Mouse (Mus musculus): ENCODE measurements around the gene Gm43064. TPM values are rescaled to one million over a fixed set of nuclear protein-coding genes. Genes with fewer than 3 reads are reported as not detected.

Gm43064 gene
- total RNA-seq, 2 experiments from 2014 or later = not detected

DNA sequence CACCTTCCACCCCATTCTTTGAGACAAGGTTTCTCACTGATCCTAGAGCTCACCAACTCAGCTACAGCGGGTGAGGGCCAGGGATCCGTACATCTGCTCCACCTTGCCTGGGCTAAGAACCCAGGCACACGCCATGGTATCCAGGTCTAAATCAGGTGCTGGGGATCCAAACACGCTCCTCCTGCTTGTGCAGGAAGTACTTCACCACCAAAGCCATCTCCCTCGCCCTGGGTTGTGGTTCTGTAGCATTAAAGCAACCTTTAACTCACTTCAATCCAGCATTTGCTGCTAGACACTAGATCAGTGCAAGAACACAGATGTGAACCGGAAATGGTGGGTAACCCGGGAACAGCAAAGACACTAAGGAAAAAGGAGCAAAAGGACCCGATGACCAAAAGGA is 42.5 kb downstream of the Gm43064 start:
- DNase-seq = no peak
- intact Hi-C loops (cut with DNase I) = loop anchor here (5.0 kb wide), 1 partner anchor 35 kb away; no protein-coding TSS in a partner anchor

DNA sequence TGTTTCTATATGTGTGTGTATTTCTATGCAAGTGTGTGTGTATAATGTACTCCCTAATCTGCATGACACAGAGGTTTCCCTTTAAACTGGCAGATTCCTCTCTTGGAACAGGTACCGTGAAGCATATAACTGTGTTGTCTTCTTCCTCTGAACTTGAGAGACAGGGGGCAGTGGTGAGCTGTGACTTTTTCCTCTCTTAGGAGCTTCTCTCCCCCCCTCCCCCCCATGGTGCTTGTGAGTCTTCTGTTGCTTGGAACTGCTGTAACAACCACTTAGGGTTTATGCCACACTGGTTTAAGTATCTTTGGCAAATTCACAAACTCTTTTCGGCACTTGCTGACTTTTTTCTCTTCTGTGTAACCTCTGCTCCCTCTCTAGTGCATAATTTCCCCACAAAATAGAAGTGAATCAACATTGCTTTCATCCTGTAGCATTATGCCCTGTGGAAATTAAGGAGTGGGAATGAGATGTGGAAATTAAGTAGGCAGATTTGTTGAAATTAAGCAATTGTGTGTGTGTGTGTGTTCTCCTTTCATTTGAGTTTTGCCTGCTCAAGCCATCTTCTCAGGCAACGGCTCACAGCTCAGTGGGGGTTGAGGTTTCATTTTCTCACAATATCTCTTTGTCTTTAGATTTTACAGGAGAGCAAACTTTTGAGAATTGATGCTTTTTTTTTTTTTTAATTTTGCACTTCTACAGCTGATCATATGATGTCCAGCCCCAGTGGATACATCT is 43.4 kb downstream of the Gm43064 start:
- intact Hi-C loops (cut with DNase I) = loop anchor here (5.0 kb wide), 1 partner anchor 35 kb away; no protein-coding TSS in a partner anchor
- DNase-seq = peak; percentile 33 to 46

DNA sequence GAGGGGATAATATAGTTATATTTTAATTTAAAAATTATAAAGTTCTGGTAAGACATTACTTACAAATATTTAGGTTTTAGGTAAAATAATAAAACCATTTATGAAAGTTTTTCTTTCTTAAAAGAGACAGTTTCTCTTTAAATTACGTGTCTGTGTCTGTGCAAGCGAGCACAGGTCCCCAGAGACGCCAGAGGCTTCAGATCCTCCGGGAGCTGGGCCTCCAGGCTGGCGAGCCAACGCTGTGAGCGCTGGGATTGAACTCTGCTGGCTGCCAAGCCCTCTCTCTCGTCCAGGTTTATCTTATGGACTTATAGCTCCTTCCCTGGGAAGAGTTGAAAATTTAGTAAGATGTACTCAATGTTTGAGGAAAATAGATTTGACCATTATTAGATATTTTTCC is 44.4 kb downstream of the Gm43064 start:
- no peak for DNase-seq
- intact Hi-C loops (cut with DNase I) = loop anchor here (5.0 kb wide), 1 partner anchor 33 kb away; no protein-coding TSS in a partner anchor

DNA sequence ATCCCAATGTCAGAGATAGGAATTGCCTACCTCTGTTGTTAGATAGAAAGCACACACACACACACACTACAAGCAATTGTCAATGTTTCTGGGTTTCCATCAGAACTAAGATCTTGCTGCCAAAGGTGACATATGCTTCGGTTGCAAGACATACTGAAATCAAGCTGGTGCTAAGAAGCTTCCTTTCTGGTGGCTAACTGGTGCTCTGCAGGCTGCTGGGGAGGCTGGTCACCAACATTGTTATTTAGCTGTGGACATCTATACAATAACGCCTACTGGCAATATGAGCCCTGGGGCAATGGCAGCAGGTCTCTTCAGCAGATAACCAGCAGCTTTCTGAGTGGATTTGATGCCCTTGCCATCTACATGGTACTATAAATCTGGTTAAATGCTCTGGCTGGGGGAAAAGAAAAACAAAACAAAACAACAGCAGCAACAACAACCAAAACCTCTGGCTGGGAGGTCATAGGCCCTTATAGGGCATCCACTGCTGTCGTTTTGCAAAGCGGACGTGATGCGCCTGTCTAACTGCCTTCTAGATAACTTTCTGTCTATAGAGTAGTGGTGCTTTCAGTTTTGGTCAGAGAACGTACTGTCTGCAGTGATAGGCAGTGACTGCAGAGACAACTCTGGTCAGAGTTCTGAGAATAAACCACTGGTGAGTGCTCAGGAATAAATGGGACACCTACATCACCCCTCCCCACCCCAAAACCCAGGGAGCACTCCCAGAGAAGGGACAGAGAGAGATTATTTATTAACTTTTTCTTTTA is 47.8 kb downstream of the Gm43064 start:
- no peak for DNase-seq
- intact Hi-C loops (cut with DNase I) = no loop called here

DNA sequence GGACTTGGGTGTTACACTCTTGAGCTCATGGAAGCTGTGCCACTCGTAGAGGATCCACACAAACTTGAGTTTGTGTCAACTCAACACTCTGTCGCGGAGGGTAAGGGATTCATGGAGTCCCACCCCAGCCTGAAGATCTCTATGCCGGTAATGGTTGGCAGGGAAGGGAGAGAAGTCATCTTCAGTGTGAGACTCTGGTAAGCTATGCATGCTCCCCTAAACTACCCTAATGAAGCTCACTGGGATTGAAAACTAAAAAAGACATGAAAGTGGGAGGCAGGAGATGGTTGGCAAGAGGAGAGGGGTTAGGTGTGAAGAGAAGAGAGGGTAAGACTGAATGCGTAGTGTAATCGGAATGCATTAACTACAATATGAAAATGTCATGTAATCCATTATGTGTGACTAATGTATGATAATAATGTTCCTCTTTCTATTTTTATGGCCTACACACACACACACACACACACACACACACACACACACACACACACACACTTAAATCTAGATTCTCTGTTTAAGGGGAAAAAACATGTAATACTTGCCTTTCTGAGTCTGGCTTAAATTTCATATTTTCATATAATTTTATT is 48.7 kb downstream of the Gm43064 start:
- DNase-seq = no peak
- intact Hi-C loops (cut with DNase I) = no loop called here

DNA sequence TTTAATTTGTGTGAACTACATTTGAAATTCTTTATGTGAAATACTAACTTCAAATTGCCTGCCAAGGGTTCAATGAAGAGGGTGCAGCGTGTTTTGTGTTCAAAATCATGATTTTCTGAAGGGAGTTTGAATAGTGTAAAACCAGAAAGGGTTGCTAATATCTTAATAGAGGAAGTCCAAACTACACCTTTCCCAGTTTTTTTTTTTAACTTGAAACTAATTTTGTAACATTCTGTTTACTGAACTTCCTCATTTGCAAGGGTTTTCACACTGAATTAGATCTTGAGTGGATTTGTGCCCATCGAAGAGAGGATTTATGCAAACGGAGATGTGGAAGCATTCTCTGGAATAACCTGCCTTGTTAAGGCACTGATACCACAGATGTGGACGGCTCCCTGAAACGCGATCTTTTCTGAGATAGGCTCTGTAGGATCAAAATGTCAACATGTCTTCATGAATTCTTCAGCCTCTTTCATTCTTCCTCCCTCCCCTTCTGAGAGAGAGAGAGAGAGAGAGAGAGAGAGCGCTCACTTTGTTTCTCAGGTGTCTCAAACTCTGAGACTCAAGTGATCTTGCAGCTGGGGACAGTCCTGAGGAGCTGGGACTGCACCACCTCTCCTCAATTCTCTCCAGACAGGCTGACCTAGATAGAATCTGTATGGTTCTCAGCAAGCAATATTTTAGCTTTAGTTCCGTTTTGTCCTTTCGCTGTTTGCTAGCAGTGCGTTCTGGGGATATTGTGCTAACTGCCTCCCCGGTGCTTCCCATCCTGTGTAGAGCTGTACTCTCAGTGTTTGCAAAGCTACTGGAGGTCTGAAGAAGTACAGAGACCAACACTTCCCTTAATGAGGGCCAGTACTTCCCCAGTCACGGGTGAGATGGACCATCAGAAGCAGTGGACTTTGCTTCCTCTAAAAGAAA is 49.8 kb downstream of the Gm43064 start, which contains the start of gene Ptpn22:
Gene Ptpn22, plus strand, starts transcription at position 915 of the 921 bp plus-strand sequence.
- intact Hi-C loops (cut with DNase I) = no loop called here
- peak; percentile 10 to 18 for DNase-seq

DNA sequence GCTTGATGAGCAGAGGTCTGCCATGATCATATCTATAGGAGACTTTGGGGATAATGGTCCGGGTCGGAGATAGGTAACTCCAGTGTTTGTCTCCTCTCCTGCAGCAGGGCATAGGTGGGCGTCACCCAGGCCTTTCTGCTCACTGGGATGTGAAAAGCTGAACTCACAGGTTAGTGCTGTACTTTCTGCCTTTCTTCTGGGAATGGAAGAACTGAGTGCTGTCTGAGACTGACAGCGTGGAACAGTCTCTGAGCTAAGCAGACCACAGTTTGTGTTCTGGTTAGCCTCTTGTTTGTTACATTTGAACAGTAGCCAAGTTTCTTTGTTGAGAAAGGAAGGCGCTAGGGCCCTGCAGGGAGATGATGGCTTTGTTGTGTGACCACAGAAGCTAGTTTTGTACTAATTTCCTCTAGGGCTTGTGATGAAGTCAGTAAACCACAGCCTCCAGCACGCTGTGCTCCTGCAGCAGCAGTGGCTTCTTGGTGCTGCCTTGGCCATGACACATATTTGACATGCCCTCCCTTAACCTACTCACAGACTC is 50.5 kb downstream of the Gm43064 start:
- DNase-seq = peak; percentile 32 to 34
- intact Hi-C loops (cut with DNase I) = no loop called here

DNA sequence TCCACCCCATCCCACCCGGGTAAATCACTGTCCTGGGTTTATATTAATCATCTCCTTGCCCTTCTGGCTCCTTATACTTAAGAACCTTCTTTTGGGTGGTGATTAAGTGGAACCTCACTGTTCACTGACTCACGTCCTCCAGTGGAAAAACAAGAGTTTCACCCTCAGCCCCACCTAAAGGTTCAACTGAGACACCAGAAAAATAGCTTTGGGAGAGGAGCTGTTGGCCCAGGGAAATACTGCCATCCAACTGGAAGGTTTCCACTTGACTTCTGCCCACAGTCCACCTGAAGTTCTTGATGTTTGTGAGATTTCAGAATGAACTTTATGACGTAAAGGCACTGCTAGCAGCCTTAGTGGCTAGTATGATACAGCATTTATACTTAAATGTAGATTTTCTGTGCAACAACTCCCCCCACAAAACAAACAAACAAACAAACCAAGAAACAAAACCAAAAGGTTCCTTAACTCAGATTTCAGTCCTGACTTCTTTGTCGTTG is 53.4 kb downstream of the Gm43064 start:
- DNase-seq = no peak
- intact Hi-C loops (cut with DNase I) = no loop called here

DNA sequence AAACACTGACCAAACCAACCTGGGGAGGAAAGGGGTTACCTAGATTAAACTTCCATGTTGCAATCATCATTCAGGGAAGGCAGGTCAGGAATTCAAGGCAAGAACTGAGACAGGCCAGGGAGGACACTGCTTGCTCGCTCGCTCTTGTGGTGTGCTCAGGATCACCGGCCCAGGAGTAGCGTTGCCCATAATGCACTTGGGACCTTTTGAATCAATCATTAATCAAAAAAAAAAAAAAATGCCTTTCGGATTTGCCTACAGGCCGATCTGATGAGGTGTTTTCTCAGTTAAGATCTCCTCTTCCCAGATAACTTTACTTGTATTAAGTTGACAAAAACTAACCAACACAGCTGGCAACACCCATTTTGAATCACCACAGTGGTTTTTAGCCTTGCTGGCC is 54.8 kb downstream of the Gm43064 start:
- intact Hi-C loops (cut with DNase I) = no loop called here
- DNase-seq = no peak

DNA sequence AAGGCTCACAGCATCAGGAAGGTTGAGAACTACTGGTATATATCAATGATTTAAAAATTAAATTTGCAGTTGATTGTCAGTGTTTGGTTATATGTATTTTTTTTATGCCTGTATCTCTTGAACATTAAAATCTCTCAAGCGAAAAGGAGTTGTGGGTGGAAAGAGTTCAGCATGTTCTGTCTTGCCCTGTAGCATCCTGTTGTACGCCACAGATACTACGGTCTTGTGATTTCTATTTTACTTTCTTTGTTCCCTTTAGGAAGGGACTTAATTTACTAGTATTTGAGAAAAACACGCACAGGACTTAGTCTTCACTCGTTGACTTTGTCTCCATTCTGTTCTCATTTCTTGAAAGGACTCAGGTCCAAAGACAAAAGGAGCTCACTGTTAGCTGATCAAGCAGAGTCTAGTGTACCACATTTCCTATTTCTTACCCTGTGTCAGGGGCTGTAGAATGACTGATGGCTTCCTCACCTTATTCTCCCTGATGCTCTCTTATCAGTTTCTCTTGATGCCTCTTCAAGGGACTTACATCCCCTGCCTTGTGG is 58.1 kb downstream of the Gm43064 start:
- intact Hi-C loops (cut with DNase I) = no loop called here
- no peak for DNase-seq

DNA sequence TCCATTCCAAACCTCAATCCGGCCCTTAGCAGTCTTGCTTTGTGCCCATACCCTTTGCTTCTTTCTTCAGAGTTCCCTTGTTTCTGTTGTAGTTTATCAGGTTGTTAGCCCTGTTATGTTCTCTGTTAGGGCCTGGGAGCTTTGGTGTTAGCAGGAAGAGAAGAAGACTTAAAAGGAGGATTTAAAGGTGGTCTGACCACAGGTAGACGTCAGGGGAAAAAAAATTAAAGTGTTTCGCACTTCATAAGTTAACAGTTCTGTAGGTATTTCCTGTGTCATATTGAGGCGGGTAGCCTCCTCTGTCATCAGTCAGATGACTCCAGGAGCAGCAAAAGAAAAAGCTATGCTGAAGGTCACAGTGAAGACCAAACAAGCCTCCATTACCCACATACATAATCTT is 58.6 kb downstream of the Gm43064 start:
- intact Hi-C loops (cut with DNase I) = no loop called here
- no peak for DNase-seq

DNA sequence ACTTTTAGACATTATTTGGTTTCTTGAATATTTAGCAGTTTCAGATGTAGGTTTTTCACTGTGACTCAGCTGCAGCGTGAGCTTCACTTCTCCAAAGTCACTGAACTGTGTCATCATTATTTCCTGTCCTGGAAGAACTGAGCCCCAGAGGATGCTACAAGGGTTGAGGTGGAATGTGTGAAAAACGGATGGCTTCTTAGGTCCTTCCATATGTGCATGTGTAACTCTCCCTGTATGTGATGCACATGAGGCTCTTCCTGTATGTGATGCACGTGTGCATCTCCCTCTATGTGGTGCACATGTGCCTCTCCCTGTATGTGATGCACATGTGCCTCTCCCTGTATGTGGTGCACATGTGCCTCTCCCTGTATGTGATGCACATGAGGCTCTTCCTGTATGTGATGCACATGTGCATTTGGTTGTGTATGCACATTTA is 63.3 kb downstream of the Gm43064 start:
- intact Hi-C loops (cut with DNase I) = no loop called here
- no peak for DNase-seq

DNA sequence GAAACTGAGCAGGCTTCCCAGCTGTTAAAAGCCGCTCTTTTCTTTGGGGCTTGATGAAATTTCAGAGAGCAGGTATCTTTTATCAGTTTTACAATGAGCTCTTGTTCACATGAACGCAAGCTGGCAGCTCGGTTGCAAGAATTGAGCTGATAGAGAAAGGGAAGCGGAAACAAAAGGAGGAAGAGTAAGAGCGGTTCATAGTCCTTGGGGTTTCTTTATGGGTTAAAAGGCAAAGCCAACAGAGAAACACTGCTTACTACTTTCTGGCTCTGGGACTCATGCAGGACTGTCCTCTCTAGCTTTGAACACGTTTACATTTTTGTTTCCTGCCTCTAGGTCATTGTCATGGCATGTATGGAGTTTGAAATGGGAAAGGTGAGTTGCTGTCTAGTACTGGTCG is 65.0 kb downstream of the Gm43064 start:
- no peak for DNase-seq
- intact Hi-C loops (cut with DNase I) = no loop called here

DNA sequence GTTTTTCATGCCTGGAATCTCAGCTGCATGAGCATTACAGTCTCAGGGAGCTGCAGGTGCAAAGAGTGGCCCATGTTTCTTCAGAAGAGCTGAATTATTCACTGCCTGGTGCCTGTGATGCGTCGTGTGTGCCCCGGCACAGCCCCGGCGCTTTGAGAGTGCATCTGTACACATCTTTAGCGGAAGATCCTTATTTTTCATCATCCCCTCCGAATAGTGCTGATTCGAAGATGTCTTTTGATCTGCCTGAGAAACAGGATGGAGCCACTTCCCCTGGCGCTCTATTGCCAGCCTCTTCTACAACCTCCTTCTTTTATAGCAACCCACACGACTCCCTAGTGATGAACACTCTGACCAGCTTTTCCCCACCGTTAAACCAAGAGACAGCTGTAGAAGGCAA is 76.6 kb downstream of the Gm43064 start:
- intact Hi-C loops (cut with DNase I) = loop anchor here (2.0 to 5.0 kb wide), 5 partner anchors 34 to 493 kb away; no protein-coding TSS in a partner anchor

DNA sequence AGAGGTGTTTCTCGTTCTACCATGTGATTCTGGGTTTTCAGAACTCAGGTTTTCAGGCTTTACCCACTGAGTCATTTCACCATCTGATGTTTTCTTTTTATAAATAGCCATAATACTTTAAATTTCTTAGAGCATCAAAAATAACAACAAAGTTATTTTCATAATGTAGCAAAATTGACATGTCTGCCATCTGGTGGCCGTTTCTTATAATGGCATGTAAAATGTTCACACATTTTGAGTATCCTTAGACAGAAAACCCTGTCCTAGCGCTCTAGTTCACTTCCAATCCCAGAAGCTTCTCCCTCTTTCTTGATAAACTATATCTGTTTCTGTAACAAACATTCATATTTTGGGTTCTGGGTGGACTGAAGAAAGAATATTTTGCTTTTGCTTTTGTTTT is 78.2 kb downstream of the Gm43064 start:
- peak; percentile 35 to 39 for DNase-seq
- intact Hi-C loops (cut with DNase I) = loop anchor here (2.0 to 5.0 kb wide), 5 partner anchors 35 to 495 kb away; no protein-coding TSS in a partner anchor

More for the DNA sequence above, 76.6 kb downstream of the Gm43064 start:
- DNase-seq = no peak

Data from heart, postnatal 36 days (tissue).